Mouse (Mus musculus) megakaryocyte, embryonic 14.5 days (primary cell): ENCODE measurements at regions not wholly inside any gene's neighbourhood (a gene's known extent, or its start where the extent isn't known, plus 50 kb on each side); places are given as distances from the start of the nearest gene placed in this dataset.

Experiments used
- FLI1 ChIP-seq: IDR thresholded peaks from 2 replicates; pipeline ENCODE4 v1.6.1; 2012; ENCODE audit warnings: low read length, inconsistent platforms, mixed read lengths
- GATA1 ChIP-seq: IDR thresholded peaks from 3 replicates; pipeline ENCODE4 v1.6.1; 2012; ENCODE audit warnings: mixed read lengths, low read length, inconsistent platforms, borderline replicate concordance

DNA sequence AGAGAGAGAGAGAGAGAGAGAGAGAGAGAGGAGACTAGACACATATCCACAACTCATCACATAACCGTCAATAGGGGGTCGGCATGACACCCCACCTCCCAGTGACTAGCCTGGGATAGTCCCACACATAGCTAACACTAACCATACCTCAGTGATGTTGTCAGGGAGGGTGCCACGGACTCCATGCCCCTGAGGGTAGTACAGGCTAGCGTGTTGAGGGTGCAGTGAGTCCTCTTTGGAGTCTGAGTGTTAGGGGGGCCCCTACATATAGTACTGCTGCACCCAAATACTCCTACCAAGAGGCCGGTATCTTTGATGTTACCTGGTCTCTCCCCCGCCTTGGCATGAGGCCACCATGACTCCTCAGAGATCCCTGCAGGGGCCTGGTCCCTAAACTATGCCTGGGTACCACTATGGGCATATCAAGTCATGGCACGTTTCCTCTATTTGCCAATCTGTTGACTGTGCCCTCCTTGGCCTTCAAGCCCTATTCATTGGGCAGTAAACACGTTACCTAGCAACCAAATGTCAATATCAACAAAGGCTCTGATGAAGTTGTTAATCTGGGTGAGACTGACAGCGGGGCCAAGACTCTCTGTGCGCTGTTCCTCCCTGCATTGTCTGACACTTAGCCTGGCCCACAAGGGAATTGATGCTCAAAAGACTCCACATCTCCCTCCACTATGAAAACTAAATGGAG lies 156.7 kb downstream of the Inhbb start:
- TF ChIP-seq FLI1 (no peak), GATA1 (no peak)
